Mouse (Mus musculus) heart, postnatal 0 days (tissue): ENCODE measurements around the gene Timm50.

ENCODE experiments used
- CTCF ChIP-seq: IDR thresholded peaks from 2 replicates; pipeline ENCODE4 v1.5.1; 2016; ENCODE audit warnings: antibody characterized with exemption, control low read depth, low read depth
- EP300 ChIP-seq: IDR thresholded peaks from 2 replicates; pipeline ENCODE4 v1.6.1; 2016; ENCODE audit warnings: antibody characterized with exemption, low read depth

DNA sequence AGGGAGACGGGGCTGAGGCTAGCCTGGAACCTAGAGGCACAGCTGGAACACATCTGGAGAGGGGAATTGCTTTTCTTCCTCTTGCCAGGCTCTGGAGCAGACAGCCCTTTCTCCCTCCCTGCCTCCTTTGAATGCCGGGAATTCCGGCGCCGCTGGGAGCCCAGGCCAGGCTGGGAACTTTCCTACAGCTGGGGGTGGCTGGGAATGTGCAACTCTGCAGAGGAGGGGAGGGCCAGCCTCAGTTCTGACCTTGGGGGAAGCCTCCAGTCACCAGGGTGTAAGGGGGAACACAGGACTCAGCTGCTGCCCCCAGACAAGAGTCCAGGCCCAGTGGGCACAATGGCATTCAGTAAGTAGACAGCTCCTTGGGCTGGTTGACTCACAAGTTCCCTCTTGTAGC is 45.1 kb upstream of the Timm50 start:
- TF ChIP-seq EP300 (no peak), CTCF (no peak)
